Mouse (Mus musculus) induced T-regulatory cell, adult 2 months (primary cell): ENCODE results near the gene Egfem1.

Experiments used
- DNase-seq: peaks from one replicate; pipeline ENCODE4 v3.0.0-alpha.2; 2012; ENCODE audit warnings: low read depth

The Egfem1 gene

GRCm38 (mm10) chr3:29081952-29082295 lies at the start of gene Egfem1:
TSS of gene Egfem1 (plus strand) at chr3:29082023.
- no peak for DNase-seq

GRCm38 (mm10) chr3:29033107-29033506 lies 48.7 kb upstream of the Egfem1 start:
- DNase-seq, result no peak

GRCm38 (mm10) chr3:29036146-29036545 lies 45.7 kb upstream of the Egfem1 start:
- DNase-seq, result peak; percentile 0

GRCm38 (mm10) chr3:29036620-29037019 lies 45.2 kb upstream of the Egfem1 start:
- DNase-seq, result no peak

DNA sequence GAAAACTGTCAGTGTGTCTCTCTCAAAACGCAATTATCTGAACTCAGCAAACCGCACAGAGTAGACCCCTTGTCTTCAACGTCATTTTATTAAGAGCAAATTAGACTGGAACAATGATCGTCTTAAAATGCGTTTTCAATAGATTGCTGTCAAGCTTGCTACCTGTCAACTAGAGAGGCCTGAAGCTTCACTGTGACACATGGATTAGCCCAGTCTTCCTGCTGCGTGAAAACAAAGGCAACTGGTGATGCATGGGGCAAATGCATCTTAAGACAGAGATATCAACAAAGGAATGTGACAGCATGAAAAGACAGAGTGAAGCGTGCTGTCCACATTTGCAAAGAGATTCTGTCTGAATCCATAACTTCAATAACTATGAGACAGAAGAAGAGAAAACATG lies 41.8 kb upstream of the Egfem1 start:
- DNase-seq, result no peak

DNA sequence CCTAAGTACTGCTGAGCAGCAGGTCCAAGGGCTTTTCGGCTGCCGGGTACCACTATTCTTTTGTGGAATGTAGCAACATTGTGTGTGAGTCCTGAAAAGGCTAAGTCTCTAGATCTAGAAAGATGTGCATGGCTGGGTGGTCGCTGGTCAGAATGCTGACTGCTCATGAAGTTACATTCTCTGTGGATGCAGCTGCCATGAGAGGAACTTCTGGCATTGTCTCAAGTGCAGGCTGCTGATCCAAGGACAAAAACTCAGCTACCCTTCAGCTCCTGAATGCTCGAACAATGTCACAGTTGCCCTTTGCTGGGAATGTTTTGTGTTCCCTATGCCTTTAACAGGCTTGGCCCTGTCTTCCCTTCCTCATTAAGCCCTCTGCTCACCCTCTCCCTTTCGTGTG lies 35.5 kb upstream of the Egfem1 start:
- DNase-seq, result no peak

GRCm38 (mm10) chr3:29047273-29047932 lies 34.4 kb upstream of the Egfem1 start:
- DNase-seq, result no peak

DNA sequence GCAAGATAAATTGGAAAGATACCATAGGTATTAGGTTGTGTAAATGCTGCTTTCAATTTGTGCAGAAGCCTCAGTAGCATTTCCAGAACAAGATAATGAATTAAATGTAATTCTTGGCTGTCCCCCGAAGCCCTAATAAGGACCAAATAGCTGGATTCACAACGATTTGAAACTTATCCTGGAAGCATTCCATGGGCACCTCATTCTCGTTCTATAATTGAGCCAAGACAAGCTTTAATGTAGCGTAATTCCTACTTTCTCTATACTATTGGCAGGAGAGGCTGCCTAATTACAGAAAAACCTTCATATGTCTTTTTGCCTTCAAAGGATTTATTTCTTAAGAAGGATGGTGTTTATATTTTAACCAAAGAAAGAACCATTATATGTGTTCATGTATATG lies 18.7 kb upstream of the Egfem1 start:
- DNase-seq, result no peak

- DNase-seq, result no peak
These were observed 13.3 kb upstream of the Egfem1 start for GRCm38 (mm10) chr3:29068428-29069098.

DNA sequence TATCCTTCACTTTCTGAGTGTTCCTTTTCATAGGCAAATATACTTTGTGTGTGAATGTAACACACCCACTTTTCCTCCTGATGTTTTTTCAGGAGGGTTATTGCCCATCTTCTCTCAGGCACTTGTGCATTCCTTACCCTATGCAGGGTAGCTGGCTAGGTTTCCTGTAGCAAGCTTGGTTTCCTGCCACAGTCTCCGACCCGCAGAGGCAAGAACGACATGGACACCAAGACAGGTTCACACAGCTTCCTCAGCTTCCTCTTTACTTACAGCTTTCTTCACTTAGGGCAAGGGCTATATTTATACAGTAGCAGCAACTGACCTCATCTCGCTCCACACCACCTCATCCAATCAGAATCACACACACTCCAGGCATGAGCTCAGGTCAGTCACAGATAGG lies 10.5 kb upstream of the Egfem1 start:
- DNase-seq, result no peak

- no peak for DNase-seq
These were observed 306 bp upstream of the Egfem1 start for GRCm38 (mm10) chr3:29081517-29081916.

GRCm38 (mm10) chr3:29082296-29082995 lies 623 bp downstream of the Egfem1 start:
- no peak for DNase-seq

DNA sequence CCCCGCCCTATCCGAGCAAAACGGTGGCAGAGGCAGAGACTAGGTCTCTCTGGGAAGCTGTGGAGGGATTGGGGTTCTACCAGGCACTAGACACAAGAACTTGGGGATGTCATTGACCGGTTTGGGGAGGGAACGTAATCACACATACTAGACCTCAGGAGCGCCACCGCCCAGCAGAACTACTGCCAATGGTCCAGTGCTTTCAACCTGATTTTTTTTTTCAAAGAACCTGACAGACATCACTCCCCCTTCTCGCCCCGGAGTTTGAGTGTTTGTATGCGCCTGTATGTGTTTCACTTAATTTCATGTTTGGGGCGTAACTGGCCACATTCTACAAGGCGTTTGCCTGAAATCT lies 1.1 kb downstream of the Egfem1 start:
- no peak for DNase-seq

GRCm38 (mm10) chr3:29098467-29098866 lies 16.6 kb downstream of the Egfem1 start:
- DNase-seq, result no peak

DNA sequence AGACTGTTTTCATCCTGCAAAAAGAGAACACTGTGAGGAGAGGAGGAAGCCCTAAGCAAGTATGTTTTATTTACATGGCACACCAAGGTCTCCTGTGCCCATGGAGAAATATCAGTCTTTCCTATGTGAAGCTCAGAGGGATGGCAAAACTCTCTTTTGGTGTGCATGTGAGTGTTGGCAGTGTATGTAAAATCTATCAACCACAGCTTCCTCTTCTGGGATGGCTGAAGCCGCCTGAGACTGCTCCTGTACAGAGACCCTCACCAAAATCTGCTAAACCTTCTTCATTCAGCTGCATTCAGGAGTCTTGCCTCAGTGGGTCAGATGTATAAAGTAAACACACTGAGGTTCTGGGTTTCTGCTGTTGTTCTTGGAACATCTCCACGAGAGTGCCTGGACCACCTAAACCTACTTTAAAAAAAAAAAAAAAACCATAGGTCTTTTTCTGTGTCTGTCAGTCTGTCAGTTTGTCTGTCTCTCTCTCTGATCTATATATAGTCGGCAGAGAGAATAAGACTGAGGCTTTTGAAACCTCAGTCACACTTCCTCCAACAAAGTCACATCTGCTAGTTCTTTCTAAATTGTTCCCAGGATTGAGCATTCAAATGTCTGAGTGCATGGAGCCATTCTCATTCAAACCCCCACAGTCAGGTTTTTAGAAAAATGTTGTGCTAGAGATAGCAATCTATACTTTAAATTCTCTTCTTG lies 24.3 kb downstream of the Egfem1 start:
- no peak for DNase-seq

GRCm38 (mm10) chr3:29107134-29107533 lies 25.3 kb downstream of the Egfem1 start:
- DNase-seq, result no peak

GRCm38 (mm10) chr3:29110321-29110720 lies 28.5 kb downstream of the Egfem1 start:
- no peak for DNase-seq

GRCm38 (mm10) chr3:29114517-29114916 lies 32.7 kb downstream of the Egfem1 start:
- no peak for DNase-seq

DNA sequence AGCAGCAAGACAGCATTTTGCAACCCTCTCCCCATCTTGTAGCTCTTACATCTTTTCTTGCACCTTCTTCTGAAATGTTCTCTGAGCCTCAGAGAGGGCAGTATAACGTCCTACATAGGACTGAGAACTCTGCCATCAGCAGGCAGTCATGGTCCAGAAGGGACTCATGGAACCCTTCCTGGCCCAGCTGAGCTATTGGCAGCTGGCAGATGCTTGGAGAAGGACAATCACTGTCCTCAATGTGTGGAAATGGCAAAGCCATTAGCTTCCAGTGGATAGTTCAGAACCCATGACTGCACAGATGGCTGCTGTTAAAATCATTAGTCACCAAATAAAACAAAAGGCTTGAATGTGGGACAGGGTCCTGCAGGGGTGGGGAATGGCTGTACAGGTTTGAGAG lies 35.6 kb downstream of the Egfem1 start:
- no peak for DNase-seq

DNA sequence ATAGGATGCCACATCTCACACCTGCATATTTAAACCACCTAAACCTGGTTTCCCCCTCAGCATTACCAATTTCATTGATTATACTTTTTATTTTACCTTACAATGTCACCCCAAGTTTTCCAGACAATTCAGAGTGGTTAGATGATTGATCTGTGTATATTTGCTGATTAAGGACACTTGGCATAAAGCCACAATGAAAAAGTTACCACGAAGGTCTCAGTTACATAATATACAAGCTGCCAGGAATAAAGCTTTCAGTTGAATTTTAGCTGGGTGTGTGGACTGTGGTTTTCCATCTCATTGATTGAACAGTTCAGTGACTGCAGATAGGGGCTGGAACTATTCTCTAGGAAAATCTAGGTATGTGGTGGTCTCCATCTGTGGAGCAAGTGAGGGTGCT lies 40.7 kb downstream of the Egfem1 start:
- no peak for DNase-seq

GRCm38 (mm10) chr3:29132054-29132931 lies 50.5 kb downstream of the Egfem1 start:
- no peak for DNase-seq

DNA sequence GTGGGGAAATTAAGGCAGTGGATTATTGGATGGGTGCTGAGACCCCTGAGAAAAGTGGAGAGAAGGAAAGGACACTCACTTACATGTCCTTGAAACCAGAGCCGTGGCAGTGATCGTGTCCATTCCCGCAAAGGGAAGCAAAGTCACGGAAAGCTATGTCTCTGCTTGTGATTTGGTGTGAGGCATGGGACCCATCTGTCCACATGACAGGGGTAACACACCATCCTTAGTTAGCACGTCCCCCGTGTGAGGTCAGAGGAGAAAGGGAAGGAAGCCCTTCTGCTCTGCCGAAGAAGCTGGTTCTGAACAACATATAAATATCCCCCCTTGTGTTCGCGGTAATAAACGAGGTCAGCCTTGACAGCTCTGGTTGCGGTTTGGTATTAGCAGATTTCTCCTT lies 52.7 kb downstream of the Egfem1 start:
- no peak for DNase-seq
